Comparison of ENCODE assay signal across 14 mouse cellular contexts in the genomic region with DNA sequence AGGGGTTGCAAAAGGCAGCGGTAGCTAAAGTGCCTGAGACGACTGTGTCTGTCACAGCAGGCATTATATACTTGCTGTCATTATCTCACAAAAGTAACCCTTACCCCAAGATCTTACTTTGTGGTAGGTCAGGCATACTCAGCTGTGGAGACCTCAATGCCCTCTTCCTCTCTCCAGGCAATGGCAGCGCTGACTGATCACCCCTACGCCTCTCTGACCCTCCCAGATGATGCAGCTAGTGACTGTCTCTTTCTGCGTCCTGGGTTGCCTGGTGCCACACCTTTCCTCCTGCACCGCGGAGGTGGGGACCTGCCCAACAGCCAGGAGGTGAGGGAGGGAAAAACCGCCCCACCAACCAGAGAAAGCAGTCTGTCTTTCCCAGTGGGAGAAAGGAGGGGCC. TPM values are rescaled to one million over a fixed set of nuclear protein-coding genes. Genes with fewer than 3 reads are reported as not detected.
DNase-seq lines count a peak whose midpoint lies in the region; ATAC-seq and TF ChIP-seq lines count a peak whose summit lies in the region.
"Had no signal": no experiment of that assay in that cellular context is flagged by ENCODE, and none has a peak within 500 bp of the region (broad histone marks: within the 10 kb centered on the region; RNA-seq: fewer than 3 reads in every experiment).

No protein-coding gene starts in this region.

- H3K4me1 ChIP-seq in forebrain, embryonic 11.5 days (replicated peaks; ENCODE audit: control insufficient read depth, insufficient read depth, low read length): peaks cover 17% of the 10 kb centered on the region
- peaks cover 20% of the 10 kb centered on the region for H3K4me1 ChIP-seq in forebrain, embryonic 14.5 days (ENCODE audit: control insufficient read depth, insufficient read depth, low read length)
- peaks cover 10% of the 10 kb centered on the region for H3K4me1 ChIP-seq in lung, embryonic 14.5 days (ENCODE audit: insufficient read depth)
- H3K4me1 ChIP-seq in neural tube, embryonic 15.5 days: peaks cover 44% of the 10 kb centered on the region

- peak; percentile 45 for DNase-seq in forebrain, embryonic 11.5 days (ENCODE audit: low spot score)
- no peak for DNase-seq in forebrain, embryonic 14.5 days (ENCODE audit: low spot score)
- no peak for DNase-seq in lung, embryonic 14.5 days
- DNase-seq in lung, postnatal 10 days: no peak
- DNase-seq in R1 (ENCODE audit: low read depth, low spot score): peak; percentile 36
- DNase-seq in left cerebral cortex, postnatal 36 days (ENCODE audit: low spot score in 2 of 2): no peak
- no peak for DNase-seq in urinary bladder, postnatal 14 days (ENCODE audit: low spot score)
- DNase-seq: gastrocnemius, postnatal 36 days; layer of hippocampus, postnatal 36 days; retina, postnatal 1 day; spleen, adult 18-20 months had no signal

- intact Hi-C loops in left cerebral cortex, postnatal 36 days (cut with DNase I): no loop called here

- 88% methylated on average over 8 of the region's 8 CpGs for WGBS in forebrain, embryonic 11.5 days
- 84% methylated on average over 8 of the region's 8 CpGs for WGBS in forebrain, embryonic 14.5 days
- 71% methylated on average over 8 of the region's 8 CpGs for WGBS in lung, embryonic 14.5 days
- WGBS in neural tube, embryonic 15.5 days: 82% methylated on average over 8 of the region's 8 CpGs

- peaks cover 10% of the 10 kb centered on the region for H3K27me3 ChIP-seq in forebrain, embryonic 11.5 days (ENCODE audit: control insufficient read depth, insufficient read depth, low read length)
- peaks cover 24% of the 10 kb centered on the region for H3K27me3 ChIP-seq in forebrain, embryonic 14.5 days (replicated peaks; ENCODE audit: control insufficient read depth, insufficient read depth, low read length)
- H3K27me3 ChIP-seq in lung, embryonic 14.5 days (ENCODE audit: insufficient read depth, low read length): peaks cover 8% of the 10 kb centered on the region; the same call in 1 of the 2 replicates
- H3K27me3 ChIP-seq in neural tube, embryonic 15.5 days (replicated peaks): peaks cover 30% of the 10 kb centered on the region

- no peak overlapping the region for H3K4me2 ChIP-seq in forebrain, embryonic 11.5 days (ENCODE audit: low read depth, low read length, severe bottlenecking)
- H3K4me2 ChIP-seq in forebrain, embryonic 14.5 days (ENCODE audit: low read length): no peak overlapping the region; the same call in 1 of the 2 replicates
- H3K4me2 ChIP-seq in lung, embryonic 14.5 days: no peak overlapping the region; the same call in 1 of the 2 replicates
- peak overlapping the region; percentile 15; the same call in 1 of the 2 replicates for H3K4me2 ChIP-seq in neural tube, embryonic 15.5 days

- H3K36me3 ChIP-seq in forebrain, embryonic 11.5 days (ENCODE audit: control insufficient read depth, insufficient read depth, low read length): peaks cover 8% of the 10 kb centered on the region; the same call in 1 of the 2 replicates
- H3K36me3 ChIP-seq in forebrain, embryonic 14.5 days (ENCODE audit: control insufficient read depth, insufficient read depth, low read length): peaks cover 46% of the 10 kb centered on the region
- peaks cover 53% of the 10 kb centered on the region for H3K36me3 ChIP-seq in lung, embryonic 14.5 days (ENCODE audit: insufficient read depth)
- H3K36me3 ChIP-seq in neural tube, embryonic 15.5 days: peaks cover 16% of the 10 kb centered on the region

- H3K9me3 ChIP-seq in forebrain, embryonic 11.5 days (ENCODE audit: control insufficient read depth, low read length): no peaks in the 10 kb centered on the region
- H3K9me3 ChIP-seq in forebrain, embryonic 14.5 days (replicated peaks; ENCODE audit: control insufficient read depth, low read length): no peaks in the 10 kb centered on the region
- H3K9me3 ChIP-seq in lung, embryonic 14.5 days (ENCODE audit: low read depth, low read length): no peaks in the 10 kb centered on the region
- no peaks in the 10 kb centered on the region for H3K9me3 ChIP-seq in neural tube, embryonic 15.5 days (replicated peaks)

- H3K4me3 ChIP-seq in forebrain, embryonic 11.5 days (ENCODE audit: low read depth, low read length): no peak overlapping the region
- no peak overlapping the region for H3K4me3 ChIP-seq in forebrain, embryonic 14.5 days (ENCODE audit: low read depth, low read length)
- 0 out of 2 replicates have a peak overlapping the region, but pooled peaks have one; percentile 84 for H3K4me3 ChIP-seq in lung, embryonic 14.5 days (ENCODE audit: low read depth, low read length)
- H3K4me3 ChIP-seq in neural tube, embryonic 15.5 days (replicated peaks): peak overlapping the region; percentile 79; the same call in 1 of the 2 replicates

- H3K27ac ChIP-seq in forebrain, embryonic 11.5 days (ENCODE audit: low read depth, low read length): no peak overlapping the region
- H3K27ac ChIP-seq in forebrain, embryonic 14.5 days (ENCODE audit: low read depth, low read length): no peak overlapping the region
- H3K27ac ChIP-seq in lung, embryonic 14.5 days (ENCODE audit: low read depth): no peak overlapping the region
- H3K27ac ChIP-seq in neural tube, embryonic 15.5 days (replicated peaks): no peak overlapping the region

- TF ChIP-seq CTCF in lung, embryonic 14.5 days (IDR thresholded peaks at IDR 0.05; ENCODE audit: low read depth): no peak

- ATAC-seq in forebrain, embryonic 11.5 days (replicated peaks; ENCODE audit: low FRiP score): no peak
- ATAC-seq in forebrain, embryonic 14.5 days: no peak
- ATAC-seq in lung, embryonic 14.5 days (ENCODE audit: insufficient read depth): no peak
- ATAC-seq in neural tube, embryonic 15.5 days (ENCODE audit: low FRiP score): no peak

- no peak overlapping the region for H3K9ac ChIP-seq in forebrain, embryonic 11.5 days (ENCODE audit: low read length)
- H3K9ac ChIP-seq in forebrain, embryonic 14.5 days (ENCODE audit: low read length): no peak overlapping the region
- no peak overlapping the region for H3K9ac ChIP-seq in lung, embryonic 14.5 days
- no peak overlapping the region for H3K9ac ChIP-seq in neural tube, embryonic 15.5 days (replicated peaks)

RNA-seq across cellular contexts. Expression of gene Ddah2, which starts 2.5 kb away (rescaled TPM):
- 489 and 543 TPM in 2 replicates for polyA plus RNA-seq in forebrain, embryonic 11.5 days (2014; fragmentation: Nextera tagmentation; extraction: Ambion mirVana)
- 617 and 661 TPM in 2 replicates for polyA plus RNA-seq in forebrain, embryonic 14.5 days (2014; fragmentation: Nextera tagmentation; extraction: Ambion mirVana)
- 319 and 338 TPM in 2 replicates for polyA plus RNA-seq in lung, embryonic 14.5 days (2014; fragmentation: Nextera tagmentation; extraction: Ambion mirVana)
- 244 and 261 TPM in 2 replicates for polyA plus RNA-seq in neural tube, embryonic 15.5 days (2015; fragmentation: Nextera tagmentation; extraction: Ambion mirVana)
- 10 to 100 TPM; 13.9 to 14.0 TPM for total RNA-seq in left cerebral cortex, postnatal 36 days (2021)

RNA-seq across cellular contexts. Expression of gene Ly6g6c, which starts 3.9 kb away (rescaled TPM):
- 0.20 TPM in 1 of 2 replicates, not detected in the other for polyA plus RNA-seq in forebrain, embryonic 11.5 days (2014; fragmentation: Nextera tagmentation; extraction: Ambion mirVana)
- not detected in 2 replicates for polyA plus RNA-seq in forebrain, embryonic 14.5 days (2014; fragmentation: Nextera tagmentation; extraction: Ambion mirVana)
- 0.38 TPM in 1 of 2 replicates, not detected in the other for polyA plus RNA-seq in lung, embryonic 14.5 days (2014; fragmentation: Nextera tagmentation; extraction: Ambion mirVana)
- 0.19 TPM in 1 of 2 replicates, not detected in the other for polyA plus RNA-seq in neural tube, embryonic 15.5 days (2015; fragmentation: Nextera tagmentation; extraction: Ambion mirVana)
- total RNA-seq in left cerebral cortex, postnatal 36 days (2021): not detected
- total RNA-seq: gastrocnemius, postnatal 36 days; layer of hippocampus, postnatal 36 days had no signal
- polyA plus RNA-seq: frontal cortex, adult 2 months; heart, postnatal 0 days had no signal

RNA-seq across cellular contexts. Expression of gene Mpig6b, which starts 4.7 kb away (rescaled TPM):
- 1.3 and 1.6 TPM in 2 replicates for polyA plus RNA-seq in forebrain, embryonic 11.5 days (2014; fragmentation: Nextera tagmentation; extraction: Ambion mirVana)
- polyA plus RNA-seq in forebrain, embryonic 14.5 days (2014; fragmentation: Nextera tagmentation; extraction: Ambion mirVana): 0.28 and 0.42 TPM in 2 replicates
- polyA plus RNA-seq in lung, embryonic 14.5 days (2014; fragmentation: Nextera tagmentation; extraction: Ambion mirVana): 0.95 and 1.4 TPM in 2 replicates
- polyA plus RNA-seq in neural tube, embryonic 15.5 days (2015; fragmentation: Nextera tagmentation; extraction: Ambion mirVana): 0.17 and 0.24 TPM in 2 replicates
- not detected for total RNA-seq in left cerebral cortex, postnatal 36 days (2021)
- total RNA-seq: gastrocnemius, postnatal 36 days; layer of hippocampus, postnatal 36 days had no signal

RNA-seq across cellular contexts. Expression of gene Clic1, which starts 11.5 kb away (rescaled TPM):
- 67.7 and 74.5 TPM in 2 replicates for polyA plus RNA-seq in forebrain, embryonic 11.5 days (2014; fragmentation: Nextera tagmentation; extraction: Ambion mirVana)
- 28.3 and 37.3 TPM in 2 replicates for polyA plus RNA-seq in forebrain, embryonic 14.5 days (2014; fragmentation: Nextera tagmentation; extraction: Ambion mirVana)
- polyA plus RNA-seq in lung, embryonic 14.5 days (2014; fragmentation: Nextera tagmentation; extraction: Ambion mirVana): 67.1 and 73.6 TPM in 2 replicates
- polyA plus RNA-seq in neural tube, embryonic 15.5 days (2015; fragmentation: Nextera tagmentation; extraction: Ambion mirVana): 76.6 and 156 TPM in 2 replicates
- total RNA-seq in left cerebral cortex, postnatal 36 days (2021): 1 to 10 TPM; 8.4 to 8.5 TPM

RNA-seq across cellular contexts. Expression of gene Msh5, which starts 14.8 kb away (rescaled TPM):
- 5.8 and 7.9 TPM in 2 replicates for polyA plus RNA-seq in forebrain, embryonic 11.5 days (2014; fragmentation: Nextera tagmentation; extraction: Ambion mirVana)
- polyA plus RNA-seq in forebrain, embryonic 14.5 days (2014; fragmentation: Nextera tagmentation; extraction: Ambion mirVana): 2.3 and 2.6 TPM in 2 replicates
- polyA plus RNA-seq in lung, embryonic 14.5 days (2014; fragmentation: Nextera tagmentation; extraction: Ambion mirVana): 4.2 and 4.6 TPM in 2 replicates
- 2.0 and 3.3 TPM in 2 replicates for polyA plus RNA-seq in neural tube, embryonic 15.5 days (2015; fragmentation: Nextera tagmentation; extraction: Ambion mirVana)
- under 1 TPM in 1 of 2 experiments, not detected in 1; 0.66 TPM for total RNA-seq in left cerebral cortex, postnatal 36 days (2021)

Comparison
In these comparisons a context has a peak if more than half of its experiments do, and no peak if none do; other contexts are left out.
1. DNase-seq: peak in forebrain, embryonic 11.5 days (single experiment) and R1 (single experiment); none in forebrain, embryonic 14.5 days (single experiment), lung, embryonic 14.5 days (single experiment), lung, postnatal 10 days (single experiment), left cerebral cortex, postnatal 36 days (0 of 2) and urinary bladder, postnatal 14 days (single experiment).
2. H3K4me3 ChIP-seq: peak in lung, embryonic 14.5 days (single experiment) and neural tube, embryonic 15.5 days (single experiment); none in forebrain, embryonic 11.5 days (single experiment) and forebrain, embryonic 14.5 days (single experiment).